Mouse (Mus musculus) large intestine, adult 2 months (tissue): ENCODE data around the gene Clk1. TPM values are rescaled to one million over a fixed set of nuclear protein-coding genes. Genes with fewer than 3 reads are reported as not detected.

Experiments
- DNase-seq: peaks from one replicate; pipeline ENCODE4 v3.0.0-alpha.2; 2012; ENCODE audit warnings: low read depth, low spot score
- WGBS: fragments of 180-500 bp; shearing (Covaris S2); methylation state at CpG from one replicate; pipeline ENCODE4 v1.1.7; 2018; 5-methylcytosine and 5-hydroxymethylcytosine counted together
- polyA plus RNA-seq: library from polyadenylated mRNA; depleted of rRNA; stranded (reverse); fragments of >200 nt; gene quantifications from 2 replicates; pipeline ENCODE4 v1.2.3, GENCODE M21; 2012; rRNA removed

Gene Clk1
- polyA plus RNA-seq, 1 experiment = 35.9 TPM

DNA sequence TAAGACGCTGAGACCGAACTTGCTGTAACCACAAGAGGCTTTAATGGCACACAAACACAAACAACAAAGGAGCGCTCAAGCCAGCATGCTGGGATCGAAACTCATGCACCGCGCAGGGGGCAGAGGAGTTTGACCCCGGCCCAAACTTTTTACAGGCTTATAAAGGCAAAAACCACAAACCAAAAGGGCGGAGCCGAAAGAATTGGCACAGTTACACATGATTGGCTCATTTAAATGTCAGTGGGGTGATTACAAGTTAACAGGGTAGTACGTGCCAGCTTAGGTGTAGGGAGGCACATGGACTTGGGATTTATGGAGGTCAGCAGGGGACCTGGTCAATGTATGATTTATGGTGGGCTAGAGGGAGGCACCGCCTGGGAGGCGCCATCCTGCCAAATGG, 59.3 kb downstream of the Clk1 start:
- DNase-seq = no peak
- WGBS = 76% methylated on average over 12 of the region's 12 CpGs

DNA sequence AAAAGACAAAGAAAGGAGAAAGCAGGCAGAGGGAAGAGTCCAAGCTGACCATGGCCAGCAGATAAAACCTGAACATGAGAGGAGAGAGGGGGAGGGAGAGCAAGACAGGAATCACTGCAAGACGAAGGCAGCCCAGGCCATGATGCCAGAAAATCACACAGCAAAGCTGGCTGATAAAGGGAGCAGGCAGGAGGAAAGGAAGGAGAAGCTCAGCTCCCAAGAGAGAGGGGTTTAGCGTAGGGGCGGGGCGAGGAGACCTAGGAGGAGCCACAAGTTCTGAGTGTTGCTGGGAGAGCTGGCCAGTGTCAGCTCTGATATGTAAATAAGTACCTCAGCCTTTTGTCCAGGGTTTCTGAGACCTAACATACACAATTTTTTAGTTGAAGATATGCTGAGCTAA, 61.6 kb downstream of the Clk1 start:
- DNase-seq = no peak
- 65% methylated on average over 4 of the region's 4 CpGs for WGBS

Other genes with a start within 250 kb of the Clk1 start
- not detected in 2 replicates for gene Aox4, start 213.7 kb downstream of the Clk1 start, polyA plus RNA-seq
- gene Aox2, start 145.7 kb downstream of the Clk1 start, polyA plus RNA-seq = 0.01 TPM in 2 replicates
- 28.9 and 36.4 TPM in 2 replicates for gene Bzw1, start 31.2 kb downstream of the Clk1 start, polyA plus RNA-seq
- gene Nif3l1, start 21.1 kb upstream of the Clk1 start, polyA plus RNA-seq = 15.9 and 20.5 TPM in 2 replicates
- 16.6 and 17.4 TPM in 2 replicates for gene Ppil3, start 21.4 kb upstream of the Clk1 start, polyA plus RNA-seq
- gene Orc2, start 81.0 kb upstream of the Clk1 start, polyA plus RNA-seq = 4.2 and 5.7 TPM in 2 replicates
- 0.74 and 2.9 TPM in 2 replicates for gene Fam126b, start 162.3 kb upstream of the Clk1 start, polyA plus RNA-seq
- gene Ndufb3, start 162.3 kb upstream of the Clk1 start, polyA plus RNA-seq = 60.2 TPM in 2 replicates